Mouse (Mus musculus): ENCODE data around the gene 1700023F06Rik. TPM values are rescaled to one million over a fixed set of nuclear protein-coding genes. Genes with fewer than 3 reads are reported as not detected.

Gene 1700023F06Rik
- total and polyA plus RNA-seq, 3 experiments = not detected

DNA sequence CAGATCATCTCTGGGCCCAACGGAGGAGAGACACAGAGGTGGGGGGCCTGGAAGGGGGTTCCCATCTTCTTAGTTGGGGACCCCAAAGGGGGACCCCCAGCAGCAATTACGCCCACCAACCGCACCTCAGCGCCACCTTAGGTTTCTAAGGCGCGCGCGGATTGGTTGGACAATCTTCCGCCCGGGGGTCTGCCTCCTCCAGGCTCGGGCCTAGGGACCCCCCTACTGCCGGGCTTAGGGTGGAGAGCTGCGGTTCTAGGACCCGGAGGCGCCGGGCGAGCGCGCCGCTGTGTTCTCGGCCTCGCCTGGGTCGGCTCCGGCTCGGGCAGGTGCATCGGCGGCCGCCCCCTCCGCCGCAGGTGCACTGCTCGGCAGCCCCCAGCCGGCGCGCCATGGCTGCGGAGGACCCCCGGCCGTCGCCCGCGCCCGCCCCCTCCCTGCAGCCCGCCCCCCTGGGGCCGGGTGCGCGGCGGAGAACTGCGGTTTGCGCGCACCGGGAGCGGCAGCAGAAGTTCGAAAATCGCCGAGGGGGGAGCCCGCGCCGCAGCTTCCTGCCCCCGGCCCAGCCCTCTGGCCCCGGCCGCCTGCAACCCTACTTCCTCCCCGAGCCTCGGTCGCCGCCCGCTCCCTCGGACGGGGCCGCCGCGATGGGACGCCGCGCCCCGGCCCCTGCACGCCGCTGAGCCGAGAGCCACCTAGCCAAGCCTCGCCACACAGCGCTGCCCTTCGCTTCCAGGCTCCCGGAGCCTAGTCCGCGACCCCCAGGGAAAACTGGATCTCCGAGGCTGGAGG is 37.7 kb downstream of the 1700023F06Rik start, which contains the start of gene Fmnl1:
TSS of gene Fmnl1 (plus strand) at position 614 of the 792 bp plus-strand sequence.
- Histone ChIP-seq H3K27ac (ENCODE audit: insufficient read depth, low read depth) (peak within 1 kb of the TSS; percentile 99), H3K4me2 (ENCODE audit: insufficient read depth, low read depth, poor library complexity, severe bottlenecking) (peak within 1 kb of the TSS; percentile 93), H3K36me3 (replicated peaks in 1 of 2; ENCODE audit: control insufficient read depth in 1 of 2, insufficient read depth in 1 of 2, low read length in 1 of 2) (no peaks in the 10 kb centered on the region), H3K79me2 (replicated peaks; ENCODE audit: control insufficient read depth, extremely low read depth, insufficient read depth, poor library complexity, severe bottlenecking) (peaks cover 32% of the 10 kb centered on the region), H3K9me3 (replicated peaks; ENCODE audit: low read length) (peaks cover 8% of the 10 kb centered on the region), H3K27me3 (replicated peaks) (no peaks in the 10 kb centered on the region), H3K9ac (ENCODE audit: insufficient read depth, low read depth) (peak within 1 kb of the TSS; percentile 58), H3K4me1 (ENCODE audit: control insufficient read depth in 1 of 2, insufficient read depth in 2 of 2) (peaks cover 11 to 62% of the 10 kb centered on the region in 2 experiments), H3K4me3 (replicated peaks in 1 of 3; ENCODE audit: low read depth in 2 of 3, low read length in 2 of 3, poor library complexity in 1 of 3) (peak within 1 kb of the TSS; percentile 69 to 79 (median 78))
- TF ChIP-seq TBP (conservative IDR thresholded peaks at IDR 0.05; ENCODE audit: low read depth, low read length) (no peak), SIN3A (IDR thresholded peaks at IDR 0.05; ENCODE audit: low read length) (peak; percentile 37), ZMIZ1 (IDR thresholded peaks at IDR 0.05; ENCODE audit: low read depth, low read length) (no peak), IRF4 (IDR thresholded peaks at IDR 0.05; ENCODE audit: low read depth, low read length) (peak; percentile 72), UBTF (IDR thresholded peaks at IDR 0.05; ENCODE audit: low read depth, low read length) (peak; percentile 98), TCF12 (IDR thresholded peaks at IDR 0.05; ENCODE audit: low read depth, low read length) (peak; percentile 66; the same call in 1 of the 2 replicates), RAD21 (IDR thresholded peaks at IDR 0.05; ENCODE audit: low read depth, low read length) (peak; percentile 4), MEF2A (IDR thresholded peaks at IDR 0.05; ENCODE audit: borderline replicate concordance, low read depth, low read length) (peak; percentile 68), SMC3 (IDR thresholded peaks at IDR 0.05; ENCODE audit: low read depth, low read length) (peak; percentile 18; the same call in 1 of the 2 replicates), HCFC1 (IDR thresholded peaks at IDR 0.05; ENCODE audit: low read depth, low read length) (peak; percentile 5; the same call in 1 of the 2 replicates), EP300 (IDR thresholded peaks at IDR 0.05; ENCODE audit: low read length) (peak; percentile 35; the same call in 1 of the 2 replicates), ELF1 (IDR thresholded peaks at IDR 0.05; ENCODE audit: low read depth, low read length) (peak; percentile 58), CTCF (conservative IDR thresholded peaks at IDR 0.05 in 1 of 2, IDR thresholded peaks at IDR 0.05 in 1 of 2; ENCODE audit: low read depth in 2 of 2, low read length in 2 of 2) (peak in 1 of 2 experiments; percentile 19; a peak in 1 of 4 replicates), ZKSCAN1 (IDR thresholded peaks at IDR 0.05; ENCODE audit: borderline replicate concordance, low read depth, low read length) (no peak), NRF1 (IDR thresholded peaks at IDR 0.05; ENCODE audit: low read depth, low read length) (peak; percentile 12; the same call in 1 of the 2 replicates), USF2 (conservative IDR thresholded peaks at IDR 0.05; ENCODE audit: low read depth, low read length) (no peak)
- in situ Hi-C loops (cut with MboI; ENCODE audit: low pct_ligation_motif_present, low pct_unique_long_range_greater_than_20kb, low sequenced_read_pairs) (loop anchor here (5.0 to 25.0 kb wide), 3 partner anchors 102 to 392 kb away; no protein-coding TSS in a partner anchor), dilution Hi-C loops (cut with MboI; ENCODE audit: extremely low pct_ligation_motif_present, extremely low pct_unique_long_range_greater_than_20kb, low sequenced_read_pairs) (no loop called here)
- peak; percentile 41 for DNase-seq (ENCODE audit: extremely low read depth)

DNA sequence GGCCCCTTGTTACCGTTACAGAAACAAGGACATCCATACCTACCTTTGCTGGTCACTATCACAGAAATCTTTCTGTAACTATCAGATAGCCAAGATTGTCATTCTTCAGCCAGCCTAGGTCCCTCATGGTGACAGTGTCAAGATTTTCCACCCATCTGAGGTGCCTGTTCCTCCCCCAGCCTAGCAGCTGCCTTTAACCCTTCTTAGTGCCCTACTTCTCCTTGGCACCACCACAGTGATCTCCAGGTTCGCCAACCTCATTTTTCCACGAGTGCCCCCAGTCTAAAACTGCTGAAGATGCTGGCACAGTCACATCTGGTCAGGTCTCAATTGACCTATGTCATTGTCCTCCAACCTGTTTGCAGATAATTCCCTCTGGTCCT is 38.3 kb downstream of the 1700023F06Rik start:
- peak; percentile 43 for DNase-seq (ENCODE audit: extremely low read depth)
- in situ Hi-C loops (cut with MboI; ENCODE audit: low pct_ligation_motif_present, low pct_unique_long_range_greater_than_20kb, low sequenced_read_pairs) = loop anchor here (5.0 to 25.0 kb wide), 3 partner anchors 102 to 392 kb away; no protein-coding TSS in a partner anchor
- Histone ChIP-seq H3K9me3 (replicated peaks; ENCODE audit: low read length) (peaks cover 8% of the 10 kb centered on the region), H3K27me3 (replicated peaks) (no peaks in the 10 kb centered on the region), H3K36me3 (replicated peaks in 1 of 2; ENCODE audit: control insufficient read depth in 1 of 2, insufficient read depth in 1 of 2, low read length in 1 of 2) (no peaks in the 10 kb centered on the region), H3K4me1 (ENCODE audit: control insufficient read depth in 1 of 2, insufficient read depth in 2 of 2) (peaks cover 11 to 57% of the 10 kb centered on the region in 2 experiments), H3K79me2 (replicated peaks; ENCODE audit: control insufficient read depth, extremely low read depth, insufficient read depth, poor library complexity, severe bottlenecking) (peaks cover 32% of the 10 kb centered on the region), H3K27ac (ENCODE audit: insufficient read depth, low read depth) (peak overlapping the region; percentile 7; the same call in 1 of the 2 replicates), H3K4me2 (ENCODE audit: insufficient read depth, low read depth, poor library complexity, severe bottlenecking) (peak overlapping the region; percentile 54), H3K9ac (ENCODE audit: insufficient read depth, low read depth) (peak overlapping the region; percentile 58), H3K4me3 (replicated peaks in 1 of 3; ENCODE audit: low read depth in 2 of 3, low read length in 2 of 3, poor library complexity in 1 of 3) (peak overlapping the region; percentile 30 to 78 (median 69))
- dilution Hi-C loops (cut with MboI; ENCODE audit: extremely low pct_ligation_motif_present, extremely low pct_unique_long_range_greater_than_20kb, low sequenced_read_pairs) = no loop called here
- no peak for TF ChIP-seq MXI1 (IDR thresholded peaks at IDR 0.05; ENCODE audit: low read depth, low read length)
- TF ChIP-seq SIN3A (IDR thresholded peaks at IDR 0.05; ENCODE audit: low read length) = peak; percentile 19; the same call in 1 of the 2 replicates

Data from CH12.LX (cell line).